Mouse (Mus musculus): ENCODE data around the gene Ngly1. TPM values are rescaled to one million over a fixed set of nuclear protein-coding genes. Genes with fewer than 3 reads are reported as not detected.

Ngly1 gene
- polyA plus RNA-seq, 1 experiment from 2014 or later = 36.7 TPM

DNA sequence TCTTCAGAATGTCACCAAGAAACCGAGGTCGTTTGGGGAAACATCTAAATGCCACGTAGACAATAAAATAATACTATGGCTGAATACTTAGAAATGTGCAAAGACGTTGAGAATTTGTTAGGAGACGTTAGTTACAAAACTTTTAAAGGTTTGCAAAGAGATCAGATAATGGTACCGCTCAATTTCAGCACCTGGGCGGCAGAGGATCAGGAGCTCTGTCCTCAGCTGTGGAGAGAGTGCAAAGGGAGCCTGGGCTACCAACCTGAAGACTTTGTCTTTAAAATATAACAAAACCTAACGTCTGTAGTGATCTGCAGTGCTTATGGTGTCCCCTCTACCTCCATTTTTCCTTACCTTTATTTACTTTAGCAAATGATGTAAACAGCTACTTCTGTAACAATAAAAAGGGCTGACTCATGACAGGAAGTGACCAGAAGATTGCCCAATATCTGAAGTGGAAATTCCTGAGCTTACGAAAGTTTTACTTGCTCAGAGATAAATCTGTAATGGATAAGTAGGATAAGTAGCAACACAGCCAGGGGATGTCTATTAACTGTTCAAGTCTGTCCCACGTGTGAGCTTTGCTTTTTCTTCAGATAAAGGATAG, 5.4 kb upstream of the Ngly1 start:
- WGBS = 11% methylated on average over 10 of the region's 10 CpGs
- no peaks in the 10 kb centered on the region for H3K4me1 ChIP-seq (replicated peaks)
- peak overlapping the region; percentile 65 for H3K9ac ChIP-seq
- no peaks in the 10 kb centered on the region for H3K36me3 ChIP-seq
- H3K4me2 ChIP-seq (replicated peaks) = peak overlapping the region; percentile 66
- H3K9me3 ChIP-seq = no peaks in the 10 kb centered on the region
- peak overlapping the region; percentile 87 for H3K27ac ChIP-seq
- peak overlapping the region; percentile 52 for H3K4me3 ChIP-seq (replicated peaks)
- no peaks in the 10 kb centered on the region for H3K27me3 ChIP-seq (replicated peaks)
- peak; percentile 56 for ATAC-seq

- H3K27me3 ChIP-seq (replicated peaks) = no peaks in the 10 kb centered on the region
- H3K9ac ChIP-seq = no peak overlapping the region
- H3K4me2 ChIP-seq (replicated peaks) = peak overlapping the region; percentile 66
- H3K9me3 ChIP-seq = no peaks in the 10 kb centered on the region
- no peak overlapping the region for H3K4me3 ChIP-seq (replicated peaks)
- no peak for ATAC-seq
- no peaks in the 10 kb centered on the region for H3K4me1 ChIP-seq (replicated peaks)
- H3K27ac ChIP-seq = no peak overlapping the region
- WGBS = 55% methylated on average over 2 of the region's 2 CpGs
- H3K36me3 ChIP-seq = no peaks in the 10 kb centered on the region
Measured at GRCm38 (mm10) chr14:16244370-16244769, 4.7 kb upstream of the Ngly1 start.

- WGBS = 66% methylated on average over 1 of the region's 1 CpGs
- Histone ChIP-seq H3K4me3 (replicated peaks) (no peak overlapping the region), H3K4me2 (replicated peaks) (no peak overlapping the region), H3K27ac (no peak overlapping the region), H3K4me1 (replicated peaks) (no peaks in the 10 kb centered on the region), H3K27me3 (replicated peaks) (no peaks in the 10 kb centered on the region), H3K9me3 (no peaks in the 10 kb centered on the region), H3K36me3 (no peaks in the 10 kb centered on the region), H3K9ac (no peak overlapping the region)
- ATAC-seq = no peak
Measured at GRCm38 (mm10) chr14:16245127-16245526, 4.0 kb upstream of the Ngly1 start.

GRCm38 (mm10) chr14:16246340-16246912, 2.7 kb upstream of the Ngly1 start:
- Histone ChIP-seq H3K36me3 (no peaks in the 10 kb centered on the region), H3K9ac (no peak overlapping the region), H3K4me3 (replicated peaks) (no peak overlapping the region), H3K4me2 (replicated peaks) (no peak overlapping the region), H3K4me1 (replicated peaks) (0 out of 2 replicates have a peak, but pooled peaks cover 3% of the 10 kb centered on the region), H3K9me3 (no peaks in the 10 kb centered on the region), H3K27me3 (replicated peaks) (no peaks in the 10 kb centered on the region), H3K27ac (no peak overlapping the region)
- ATAC-seq = no peak
- WGBS = 86% methylated on average over 2 of the region's 2 CpGs

DNA sequence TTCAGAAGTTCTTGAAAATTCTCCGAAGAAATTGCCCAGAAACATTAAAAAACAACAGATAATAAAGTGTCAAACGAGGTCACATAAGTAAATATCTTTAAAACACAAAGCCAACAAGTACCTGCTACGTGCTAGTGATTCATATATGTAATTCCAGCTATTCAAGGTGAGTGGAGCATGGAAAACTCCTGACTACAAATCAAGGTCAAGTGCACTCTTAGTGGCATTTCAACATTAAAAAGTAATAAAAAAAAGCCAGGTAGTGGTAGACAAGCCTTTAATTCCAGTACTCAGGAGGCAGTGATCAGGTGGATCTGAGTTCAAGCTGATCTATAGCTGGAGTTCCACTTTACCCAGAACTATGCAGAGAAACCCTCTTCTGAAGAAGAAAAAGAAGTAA, 945 bp upstream of the Ngly1 start:
- Histone ChIP-seq H3K4me2 (replicated peaks) (no peak overlapping the region), H3K27me3 (replicated peaks) (no peaks in the 10 kb centered on the region), H3K9me3 (no peaks in the 10 kb centered on the region), H3K4me1 (replicated peaks) (0 out of 2 replicates have a peak, but pooled peaks cover 3% of the 10 kb centered on the region), H3K4me3 (replicated peaks) (no peak overlapping the region), H3K36me3 (no peaks in the 10 kb centered on the region), H3K27ac (no peak overlapping the region), H3K9ac (no peak overlapping the region)
- 74% methylated on average over 3 of the region's 3 CpGs for WGBS
- ATAC-seq = no peak

DNA sequence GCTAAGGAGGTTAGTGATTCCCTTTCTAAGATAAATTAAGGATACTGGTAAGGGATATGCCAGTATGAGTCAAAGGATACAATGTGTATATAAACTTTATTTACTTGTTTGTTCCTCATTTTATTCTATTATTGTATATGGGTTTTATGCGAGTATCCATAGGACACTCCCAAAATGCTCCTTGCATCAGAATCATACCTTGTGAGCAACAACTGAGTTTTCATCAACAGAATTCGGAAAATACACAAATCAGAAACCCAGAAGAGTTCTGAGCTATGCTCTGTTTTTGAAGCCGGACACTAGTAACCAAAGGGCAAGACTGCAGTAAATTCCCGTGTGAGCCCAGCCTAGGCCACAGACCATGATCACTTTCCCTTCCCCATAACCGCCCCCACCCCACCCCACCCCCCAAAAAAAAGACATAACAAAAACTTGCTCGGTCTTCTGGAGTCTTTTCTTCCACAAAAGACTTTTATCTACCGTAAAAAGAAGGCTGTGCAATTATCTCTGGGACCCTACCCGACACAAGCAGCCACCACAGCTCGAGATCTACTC, 400 bp upstream of the Ngly1 start:
- Histone ChIP-seq H3K9me3 (no peaks in the 10 kb centered on the region), H3K4me1 (replicated peaks) (0 out of 2 replicates have a peak, but pooled peaks cover 3% of the 10 kb centered on the region), H3K4me2 (replicated peaks) (peak overlapping the region; percentile 80), H3K9ac (peak overlapping the region; percentile 97), H3K4me3 (replicated peaks) (peak overlapping the region; percentile 63), H3K27me3 (replicated peaks) (no peaks in the 10 kb centered on the region), H3K36me3 (no peaks in the 10 kb centered on the region), H3K27ac (0 out of 2 replicates have a peak overlapping the region, but pooled peaks have one; percentile 86)
- peak; percentile 37 for ATAC-seq
- WGBS = 14% methylated on average over 9 of the region's 9 CpGs

- Histone ChIP-seq H3K27me3 (replicated peaks) (no peaks in the 10 kb centered on the region), H3K27ac (no peak overlapping the region), H3K4me3 (replicated peaks) (peak overlapping the region; percentile 63), H3K9me3 (no peaks in the 10 kb centered on the region), H3K36me3 (no peaks in the 10 kb centered on the region), H3K9ac (peak overlapping the region; percentile 97), H3K4me1 (replicated peaks) (0 out of 2 replicates have a peak, but pooled peaks cover 3% of the 10 kb centered on the region), H3K4me2 (replicated peaks) (peak overlapping the region; percentile 80)
- WGBS = 64% methylated on average over 3 of the region's 3 CpGs
- ATAC-seq = no peak
Measured at GRCm38 (mm10) chr14:16250099-16250498, 1.0 kb downstream of the Ngly1 start.

DNA sequence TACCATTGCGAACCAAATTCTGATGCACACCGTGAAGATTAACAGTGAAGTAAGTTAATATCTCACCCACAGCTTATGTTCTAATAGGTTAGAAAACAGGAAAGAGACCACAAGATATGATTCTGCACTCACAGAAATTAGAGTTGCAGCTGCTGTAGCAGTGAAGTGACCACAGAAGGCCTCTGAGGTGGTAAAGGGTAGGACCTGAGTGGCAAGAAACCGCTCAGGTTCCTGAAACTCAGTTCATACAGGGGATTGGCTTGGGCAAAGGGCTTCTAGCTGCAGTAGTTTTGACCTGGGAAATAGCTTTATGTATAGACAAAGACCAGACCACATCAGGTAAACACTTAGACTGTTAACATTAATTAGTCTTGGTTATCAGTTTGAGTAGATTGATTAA, 6.7 kb downstream of the Ngly1 start:
- H3K36me3 ChIP-seq = 0 out of 2 replicates have a peak, but pooled peaks cover 2% of the 10 kb centered on the region
- H3K4me1 ChIP-seq (replicated peaks) = no peaks in the 10 kb centered on the region
- no peak overlapping the region for H3K9ac ChIP-seq
- ATAC-seq = no peak
- no peak overlapping the region for H3K4me3 ChIP-seq (replicated peaks)
- WGBS = 82% methylated on average over 3 of the region's 3 CpGs
- H3K4me2 ChIP-seq (replicated peaks) = no peak overlapping the region
- H3K27me3 ChIP-seq (replicated peaks) = no peaks in the 10 kb centered on the region
- H3K27ac ChIP-seq = no peak overlapping the region
- no peaks in the 10 kb centered on the region for H3K9me3 ChIP-seq

DNA sequence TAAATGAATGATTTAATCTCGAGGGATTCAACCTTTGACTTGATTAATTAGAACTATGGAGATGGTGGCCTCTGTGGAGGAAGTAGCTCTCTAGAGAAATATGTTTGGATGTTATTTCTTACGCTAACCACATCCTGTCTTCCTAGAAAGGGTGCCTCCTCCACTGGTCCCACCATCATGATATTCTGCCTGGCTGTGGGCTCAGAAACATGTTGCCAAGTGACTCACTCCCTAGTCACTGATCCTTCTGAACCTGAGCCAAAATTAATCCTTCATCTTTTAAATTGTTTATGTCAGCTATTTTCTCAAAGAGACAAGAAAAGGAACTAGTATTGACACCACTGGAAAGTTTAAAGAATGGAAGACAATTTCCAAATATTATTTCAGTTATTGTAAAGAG, 7.1 kb downstream of the Ngly1 start:
- ATAC-seq = no peak
- H3K9ac ChIP-seq = no peak overlapping the region
- no peaks in the 10 kb centered on the region for H3K4me1 ChIP-seq (replicated peaks)
- H3K27me3 ChIP-seq (replicated peaks) = no peaks in the 10 kb centered on the region
- H3K4me3 ChIP-seq (replicated peaks) = no peak overlapping the region
- no peaks in the 10 kb centered on the region for H3K9me3 ChIP-seq
- 60% methylated on average over 2 of the region's 2 CpGs for WGBS
- H3K27ac ChIP-seq = no peak overlapping the region
- 0 out of 2 replicates have a peak, but pooled peaks cover 2% of the 10 kb centered on the region for H3K36me3 ChIP-seq
- H3K4me2 ChIP-seq (replicated peaks) = no peak overlapping the region

GRCm38 (mm10) chr14:16260541-16260940, 11.5 kb downstream of the Ngly1 start:
- no peaks in the 10 kb centered on the region for H3K27me3 ChIP-seq (replicated peaks)
- no peak overlapping the region for H3K27ac ChIP-seq
- H3K9ac ChIP-seq = no peak overlapping the region
- no peak overlapping the region for H3K4me2 ChIP-seq (replicated peaks)
- no peaks in the 10 kb centered on the region for H3K9me3 ChIP-seq
- WGBS = 83% methylated on average over 6 of the region's 6 CpGs
- ATAC-seq = no peak
- H3K4me1 ChIP-seq (replicated peaks) = no peaks in the 10 kb centered on the region
- peaks cover 6% of the 10 kb centered on the region; the same call in 1 of the 2 replicates for H3K36me3 ChIP-seq
- H3K4me3 ChIP-seq (replicated peaks) = no peak overlapping the region

DNA sequence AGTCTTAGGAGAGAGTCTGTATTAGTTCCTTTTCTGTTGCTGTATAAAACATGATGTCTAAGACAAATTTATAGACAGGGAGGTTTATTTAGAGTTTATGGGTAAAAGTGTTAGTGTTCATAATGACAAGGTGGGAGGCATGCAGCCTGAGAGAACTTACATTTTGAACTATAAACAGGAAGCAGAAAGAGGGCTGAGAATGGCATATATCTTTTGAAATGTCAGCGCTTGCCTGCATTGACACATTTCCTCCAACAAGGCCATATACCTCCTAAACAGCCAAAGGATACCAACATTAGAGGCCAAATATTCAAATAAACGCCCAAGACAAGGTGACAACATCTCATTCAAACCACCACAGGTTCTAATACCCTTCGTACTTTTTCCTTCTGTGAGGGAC, 12.8 kb downstream of the Ngly1 start:
- Histone ChIP-seq H3K36me3 (peaks cover 6% of the 10 kb centered on the region; the same call in 1 of the 2 replicates), H3K27ac (no peak overlapping the region), H3K27me3 (replicated peaks) (no peaks in the 10 kb centered on the region), H3K9ac (no peak overlapping the region), H3K4me2 (replicated peaks) (no peak overlapping the region), H3K4me1 (replicated peaks) (no peaks in the 10 kb centered on the region), H3K9me3 (no peaks in the 10 kb centered on the region), H3K4me3 (replicated peaks) (no peak overlapping the region)
- WGBS = 81% methylated on average over 3 of the region's 3 CpGs
- ATAC-seq = no peak

- Histone ChIP-seq H3K27me3 (replicated peaks) (no peaks in the 10 kb centered on the region), H3K9ac (no peak overlapping the region), H3K4me2 (replicated peaks) (no peak overlapping the region), H3K4me3 (replicated peaks) (no peak overlapping the region), H3K36me3 (no peaks in the 10 kb centered on the region), H3K27ac (no peak overlapping the region), H3K4me1 (replicated peaks) (no peaks in the 10 kb centered on the region), H3K9me3 (no peaks in the 10 kb centered on the region)
- WGBS = 74% methylated on average over 5 of the region's 5 CpGs
- no peak for ATAC-seq
Measured at GRCm38 (mm10) chr14:16267028-16267427, 17.9 kb downstream of the Ngly1 start.

DNA sequence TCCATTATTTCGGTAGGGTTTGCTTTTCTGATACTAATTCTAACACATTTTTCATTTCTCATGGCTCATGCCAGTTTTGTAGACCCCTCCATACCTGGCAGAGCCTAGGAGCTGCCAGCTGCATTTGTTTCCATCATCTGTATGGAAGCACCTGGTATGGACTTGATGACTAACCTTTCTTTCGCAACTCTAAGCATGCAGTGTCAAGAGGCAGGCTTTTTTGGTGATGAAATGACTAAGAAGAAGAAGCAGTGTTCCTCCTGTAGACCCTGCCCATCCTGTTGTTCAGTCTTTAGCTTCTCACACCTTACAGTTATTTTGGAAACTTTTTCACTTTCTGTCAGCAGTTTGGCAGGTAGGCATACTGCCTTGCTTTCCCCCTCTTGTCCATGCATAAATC, 20.7 kb downstream of the Ngly1 start:
- H3K9me3 ChIP-seq = no peaks in the 10 kb centered on the region
- WGBS = 89% methylated on average over 2 of the region's 2 CpGs
- no peak overlapping the region for H3K4me3 ChIP-seq (replicated peaks)
- H3K4me1 ChIP-seq (replicated peaks) = no peaks in the 10 kb centered on the region
- no peaks in the 10 kb centered on the region for H3K27me3 ChIP-seq (replicated peaks)
- H3K36me3 ChIP-seq = no peaks in the 10 kb centered on the region
- no peak overlapping the region for H3K4me2 ChIP-seq (replicated peaks)
- H3K27ac ChIP-seq = no peak overlapping the region
- ATAC-seq = no peak
- no peak overlapping the region for H3K9ac ChIP-seq

Data from intestine, embryonic 15.5 days (tissue).